Mouse (Mus musculus) brain, embryonic 18.5 days (tissue): ENCODE measurements at regions not wholly inside any gene's neighbourhood (a gene's known extent, or its start where the extent isn't known, plus 50 kb on each side); places are given as distances from the start of the nearest gene placed in this dataset.
"Not testable (repeated sequence)": the region's sequence is repeated elsewhere in the genome, so short reads cannot be mapped to it uniquely, and the experiment has no call there.

ENCODE experiments used
- DNase-seq: peaks from one replicate; pipeline ENCODE4 v3.0.0-alpha.2; 2012; ENCODE audit warnings: low read depth, low spot score

- DNase-seq: not testable (repeated sequence)
Observed at GRCm38 (mm10) chr12:23026976-23027375, 753.1 kb downstream of the Gm10330 start.

DNA sequence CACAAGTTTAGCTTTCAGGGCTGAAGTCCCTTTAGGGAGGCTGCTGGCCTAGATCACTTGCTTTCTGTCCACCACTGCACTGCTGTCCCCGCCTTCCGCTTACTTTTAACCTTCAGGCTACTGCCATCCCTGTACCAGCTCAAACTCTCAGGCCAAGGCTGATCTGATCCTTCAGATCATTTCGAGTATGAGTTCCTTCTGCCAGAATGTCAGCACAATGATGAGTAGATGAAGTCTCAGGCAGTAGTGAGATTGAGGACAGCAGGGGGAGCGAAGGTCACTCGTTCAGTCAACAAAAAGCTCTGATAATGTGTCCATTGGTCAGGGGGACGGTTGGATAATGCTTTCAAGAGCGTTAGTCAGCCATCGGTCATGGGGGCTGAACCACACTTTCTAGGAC lies 756.5 kb downstream of the Gm10330 start:
- not testable (repeated sequence) for DNase-seq

DNA sequence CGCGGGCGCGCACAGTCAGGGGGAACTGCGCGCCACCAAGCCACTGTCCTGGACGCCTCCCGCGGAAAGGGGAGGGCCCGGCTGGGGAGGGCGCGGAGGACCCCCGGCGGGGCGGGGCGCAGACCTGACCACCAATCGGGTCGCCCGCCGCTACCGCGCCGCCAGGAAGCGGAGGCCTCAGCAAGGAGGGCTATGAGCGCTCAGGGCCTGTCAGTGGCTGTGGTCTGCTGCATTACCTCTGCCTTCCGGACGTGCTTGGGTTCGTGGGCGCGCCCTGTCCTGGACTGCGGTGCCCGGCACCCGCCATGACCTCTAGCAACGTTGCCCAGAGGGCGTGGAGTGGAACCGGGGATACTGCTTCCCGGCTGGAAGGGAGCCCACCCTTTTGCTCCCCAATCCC lies 769.9 kb downstream of the Gm10330 start:
- DNase-seq: peak; percentile 10

DNA sequence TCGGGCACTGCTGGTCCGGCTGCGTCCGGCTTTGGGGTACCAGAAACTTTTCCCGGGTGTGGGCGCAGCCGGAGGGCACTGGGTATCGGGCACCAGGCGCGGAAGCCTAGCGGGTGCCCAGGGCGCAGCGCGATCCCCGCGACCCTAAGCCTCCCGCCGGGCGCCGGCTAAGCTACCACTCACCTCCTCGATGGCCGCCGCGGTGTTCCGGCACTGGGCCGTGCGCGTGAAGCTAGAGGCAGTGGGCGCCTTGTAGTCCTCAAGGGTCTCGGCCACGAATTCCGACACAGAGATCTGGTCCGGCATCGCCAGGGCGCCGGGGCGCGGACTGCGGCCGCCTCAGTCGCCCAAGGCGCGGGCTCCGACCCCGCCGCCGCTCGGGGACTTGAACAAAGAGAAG lies 770.4 kb downstream of the Gm10330 start:
- DNase-seq: not testable (repeated sequence)
